Mouse (Mus musculus): Measurements from ENCODE around the gene Spata13.

GRCm38 (mm10) chr14:60798721-60799120 lies 164.9 kb downstream of the Spata13 start:
- TF ChIP-seq CTCF (IDR thresholded peaks at IDR 0.05; ENCODE audit: low read depth) (no peak), EP300 (IDR thresholded peaks at IDR 0.05; ENCODE audit: low read depth) (no peak)

Data from heart, postnatal 0 days (tissue).